Mouse (Mus musculus) lung, postnatal 0 days (tissue): ENCODE results near the gene Dusp22.

Experiments
- CTCF ChIP-seq: IDR thresholded peaks from 2 replicates; pipeline ENCODE4 v1.5.1; 2016; ENCODE audit warnings: antibody characterized with exemption, mild to moderate bottlenecking
- EP300 ChIP-seq: IDR thresholded peaks from 2 replicates; pipeline ENCODE4 v1.6.1; 2016; ENCODE audit warnings: antibody characterized with exemption, mild to moderate bottlenecking, control low read depth

GRCm38 (mm10) chr13:30678822-30679221 is 19.0 kb downstream of the Dusp22 start:
- TF ChIP-seq CTCF (no peak), EP300 (no peak)
